Mouse (Mus musculus): ENCODE data around the gene Mfap1b. TPM values are rescaled to one million over a fixed set of nuclear protein-coding genes. Genes with fewer than 3 reads are reported as not detected.
"Not testable (repeated sequence)": the region's sequence is repeated elsewhere in the genome, so short reads cannot be mapped to it uniquely, and the experiment has no call there.

Gene Mfap1b
- polyA plus RNA-seq, 1 experiment from 2014 or later: 70.6 TPM

- peak; percentile 94 for ATAC-seq (ENCODE audit: low FRiP score, low read depth)
- Histone ChIP-seq H3K9ac (peak within 1 kb of the TSS; percentile 68), H3K4me3 (peak within 1 kb of the TSS; percentile 69), H3K4me1 (replicated peaks) (peaks cover 23% of the 10 kb centered on the region), H3K27ac (replicated peaks) (peak within 1 kb of the TSS; percentile 68), H3K4me2 (peak within 1 kb of the TSS; percentile 77)
- not testable (repeated sequence) for H3K9me3 ChIP-seq, H3K27me3 ChIP-seq, H3K36me3 ChIP-seq
- 5% methylated on average over 41 of the region's 42 CpGs for WGBS
Measured at GRCm38 (mm10) chr2:121505942-121506882, 32.3 kb upstream of the Mfap1b start, which contains the start of the genes Mfap1a and Wdr76. Gene Mfap1a (minus strand): TSS chr2:121506665. Gene Wdr76 (plus strand): TSS chr2:121506723.

DNA sequence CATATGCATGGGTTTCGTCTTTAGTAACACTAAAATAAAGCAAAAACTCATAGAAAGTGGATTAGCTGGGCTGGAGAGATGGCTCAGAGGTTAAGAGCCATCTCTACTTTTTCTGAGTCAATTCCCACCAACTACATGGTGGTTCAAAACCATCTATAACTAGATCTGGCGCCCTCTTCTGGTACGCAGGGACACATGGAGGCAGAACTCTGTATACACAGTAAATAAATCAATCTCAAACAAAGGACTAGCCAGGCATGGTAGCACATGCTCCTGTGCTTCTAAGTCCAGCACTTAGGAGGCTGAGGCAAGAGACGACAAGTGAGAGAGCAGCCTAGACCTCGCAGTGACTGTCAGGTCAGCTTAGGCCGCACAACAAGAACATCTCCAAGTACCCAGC, 27.7 kb upstream of the Mfap1b start:
- not testable (repeated sequence) for H3K4me1 ChIP-seq (replicated peaks); H3K27ac ChIP-seq (replicated peaks); H3K4me2 ChIP-seq; ATAC-seq (ENCODE audit: low FRiP score, low read depth); H3K36me3 ChIP-seq; H3K9ac ChIP-seq; H3K27me3 ChIP-seq; H3K4me3 ChIP-seq; H3K9me3 ChIP-seq
- WGBS: 100% methylated on average over 1 of the region's 6 CpGs

- not testable (repeated sequence) for H3K9ac ChIP-seq; ATAC-seq (ENCODE audit: low FRiP score, low read depth); H3K27ac ChIP-seq (replicated peaks); H3K27me3 ChIP-seq; H3K4me1 ChIP-seq (replicated peaks); H3K4me3 ChIP-seq; H3K4me2 ChIP-seq; H3K36me3 ChIP-seq; H3K9me3 ChIP-seq
- 88% methylated on average over 2 of the region's 2 CpGs for WGBS
Measured at GRCm38 (mm10) chr2:121484403-121484802, 10.5 kb upstream of the Mfap1b start.

GRCm38 (mm10) chr2:121483576-121483975, 9.7 kb upstream of the Mfap1b start:
- Histone ChIP-seq H3K4me1 (replicated peaks) (no peaks in the 10 kb centered on the region), H3K9ac (no peak overlapping the region), H3K27me3 (no peaks in the 10 kb centered on the region), H3K27ac (replicated peaks) (no peak overlapping the region), H3K36me3 (no peaks in the 10 kb centered on the region), H3K4me3 (no peak overlapping the region), H3K9me3 (no peaks in the 10 kb centered on the region), H3K4me2 (no peak overlapping the region)
- WGBS: 27% methylated on average over 8 of the region's 8 CpGs
- ATAC-seq (ENCODE audit: low FRiP score, low read depth): no peak

DNA sequence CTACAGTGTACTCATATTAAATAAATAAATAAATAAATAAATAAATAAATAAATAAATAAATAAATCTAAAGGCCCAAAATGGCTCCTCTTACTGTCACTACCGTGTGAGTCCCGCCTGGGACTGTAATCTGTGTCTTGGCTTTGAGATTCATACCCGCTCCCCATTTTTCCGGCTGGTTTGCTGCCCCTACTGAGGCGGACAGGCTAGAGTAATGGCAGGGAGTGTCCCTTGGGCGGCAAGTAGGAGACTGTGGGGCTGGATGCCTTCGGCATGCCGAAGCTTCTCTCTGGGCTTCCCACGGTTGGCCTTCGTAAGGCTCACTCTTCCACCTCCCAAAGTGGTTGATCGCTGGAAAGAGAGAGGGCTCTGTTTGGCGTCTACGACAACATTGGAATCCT, 7.0 kb upstream of the Mfap1b start:
- not testable (repeated sequence) for H3K4me2 ChIP-seq; H3K4me3 ChIP-seq; H3K27ac ChIP-seq (replicated peaks); H3K9ac ChIP-seq; H3K36me3 ChIP-seq; H3K4me1 ChIP-seq (replicated peaks); ATAC-seq (ENCODE audit: low FRiP score, low read depth); H3K27me3 ChIP-seq; H3K9me3 ChIP-seq
- 87% methylated on average over 13 of the region's 13 CpGs for WGBS

DNA sequence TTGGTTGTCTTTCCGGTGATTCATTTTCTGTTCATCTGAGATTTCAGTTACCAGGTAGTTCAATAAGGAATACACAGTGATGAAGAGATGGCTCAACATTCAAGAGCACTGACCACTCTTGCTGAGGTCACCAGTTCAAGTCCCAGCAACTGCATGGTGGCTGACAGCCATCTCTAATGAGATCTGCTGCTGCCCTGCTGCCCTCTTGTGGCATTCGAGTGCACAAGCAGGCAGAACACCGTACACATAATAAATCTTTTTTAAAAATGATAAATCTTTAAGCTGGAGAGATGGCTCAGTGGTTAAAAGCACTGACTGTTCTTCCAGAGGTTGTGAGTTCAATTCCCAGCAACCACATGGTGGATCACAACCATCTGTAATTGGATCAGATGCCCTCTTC, 6.6 kb upstream of the Mfap1b start:
- Histone ChIP-seq H3K4me3 (no peak overlapping the region), H3K27ac (replicated peaks) (no peak overlapping the region), H3K9ac (no peak overlapping the region), H3K27me3 (no peaks in the 10 kb centered on the region), H3K4me1 (replicated peaks) (no peaks in the 10 kb centered on the region), H3K36me3 (no peaks in the 10 kb centered on the region), H3K4me2 (no peak overlapping the region), H3K9me3 (no peaks in the 10 kb centered on the region)
- ATAC-seq (ENCODE audit: low FRiP score, low read depth): no peak
- WGBS: 60% methylated on average over 3 of the region's 3 CpGs

DNA sequence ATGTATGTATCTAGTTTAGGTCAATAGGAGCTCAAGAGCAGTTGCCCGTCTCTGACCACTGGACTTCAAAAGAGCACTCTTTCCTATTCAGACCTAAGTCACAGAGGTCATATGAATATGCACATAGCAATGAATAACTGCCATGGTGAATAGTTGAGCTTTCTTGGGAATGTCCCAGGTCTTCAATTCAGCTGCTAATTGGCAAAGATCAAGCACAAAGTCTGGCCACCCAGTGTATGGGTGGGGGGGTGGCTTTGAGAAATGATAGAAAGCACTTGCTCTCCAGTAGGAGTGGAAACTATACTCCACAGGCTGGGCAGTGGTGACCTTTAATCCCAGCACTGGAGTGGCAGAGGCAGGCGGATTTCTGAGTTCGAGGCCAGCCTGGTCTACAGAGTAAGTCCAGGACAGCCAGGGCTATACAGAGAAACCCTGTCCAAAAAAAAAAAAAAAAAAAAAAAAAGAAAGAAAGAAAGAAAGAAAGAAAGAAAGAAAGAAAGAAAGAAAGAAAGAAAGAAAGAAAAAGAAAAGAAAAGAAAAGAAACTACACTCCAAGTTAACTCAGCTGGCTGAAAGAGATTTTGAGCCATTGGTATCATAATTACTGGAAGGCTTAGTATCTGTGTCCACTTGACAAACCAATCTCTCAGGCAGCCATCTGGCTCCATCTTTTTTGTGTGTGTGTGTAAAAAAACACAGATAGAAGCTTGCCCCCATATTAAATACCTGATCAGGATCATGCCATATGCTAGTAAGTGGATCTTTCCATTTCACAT, 3.8 kb upstream of the Mfap1b start:
- 76% methylated on average over 3 of the region's 3 CpGs for WGBS
- no peaks in the 10 kb centered on the region for H3K36me3 ChIP-seq
- no peak overlapping the region for H3K27ac ChIP-seq (replicated peaks)
- H3K9ac ChIP-seq: no peak overlapping the region
- H3K9me3 ChIP-seq: no peaks in the 10 kb centered on the region
- ATAC-seq (ENCODE audit: low FRiP score, low read depth): no peak
- H3K4me2 ChIP-seq: no peak overlapping the region
- no peak overlapping the region for H3K4me3 ChIP-seq
- H3K27me3 ChIP-seq: no peaks in the 10 kb centered on the region
- peaks cover 9% of the 10 kb centered on the region for H3K4me1 ChIP-seq (replicated peaks)

- H3K4me2 ChIP-seq; H3K4me1 ChIP-seq (replicated peaks); H3K27ac ChIP-seq (replicated peaks); H3K36me3 ChIP-seq; H3K9ac ChIP-seq; H3K4me3 ChIP-seq; ATAC-seq (ENCODE audit: low FRiP score, low read depth); H3K9me3 ChIP-seq; H3K27me3 ChIP-seq: not testable (repeated sequence)
- 97% methylated on average over 2 of the region's 2 CpGs for whole genome bisulfite sequencing
Measured at GRCm38 (mm10) chr2:121475306-121475705, 1.4 kb upstream of the Mfap1b start.

DNA sequence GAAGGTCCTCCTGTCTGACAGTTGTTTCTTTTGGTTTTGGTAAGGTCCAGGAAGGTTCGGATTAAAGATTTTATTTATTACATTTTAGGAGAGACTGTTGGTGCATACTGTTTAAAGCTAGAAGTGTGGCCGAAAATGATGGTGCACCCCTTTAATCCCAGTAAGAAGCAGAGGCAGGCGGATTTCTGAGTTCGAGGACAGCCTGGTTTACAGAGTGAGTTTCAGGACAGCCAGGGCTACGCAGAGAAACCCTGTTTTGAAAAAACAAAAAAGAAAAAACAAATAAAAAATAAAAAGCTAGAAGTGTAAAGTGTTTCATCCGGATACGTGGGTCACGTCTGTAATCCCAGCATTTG, 291 bp upstream of the Mfap1b start:
- H3K27me3 ChIP-seq: no peaks in the 10 kb centered on the region
- peak overlapping the region; percentile 67 for H3K4me3 ChIP-seq
- H3K27ac ChIP-seq (replicated peaks): peak overlapping the region; percentile 68
- H3K36me3 ChIP-seq: no peaks in the 10 kb centered on the region
- peaks cover 9% of the 10 kb centered on the region for H3K4me1 ChIP-seq (replicated peaks)
- no peaks in the 10 kb centered on the region for H3K9me3 ChIP-seq
- 30% methylated on average over 8 of the region's 8 CpGs for WGBS
- H3K4me2 ChIP-seq: peak overlapping the region; percentile 76
- ATAC-seq (ENCODE audit: low FRiP score, low read depth): no peak
- H3K9ac ChIP-seq: peak overlapping the region; percentile 75; the same call in 1 of the 2 replicates

GRCm38 (mm10) chr2:121472783-121473182, 1.1 kb downstream of the Mfap1b start:
- H3K9ac ChIP-seq; H3K4me3 ChIP-seq; H3K27me3 ChIP-seq; H3K9me3 ChIP-seq; H3K4me1 ChIP-seq (replicated peaks); ATAC-seq (ENCODE audit: low FRiP score, low read depth); H3K27ac ChIP-seq (replicated peaks); H3K36me3 ChIP-seq: not testable (repeated sequence)
- 98% methylated on average over 3 of the region's 3 CpGs for WGBS
- H3K4me2 ChIP-seq: peak overlapping the region; percentile 76

GRCm38 (mm10) chr2:121468982-121469381, 4.9 kb downstream of the Mfap1b start:
- H3K4me1 ChIP-seq (replicated peaks); H3K4me2 ChIP-seq; H3K9ac ChIP-seq; H3K27me3 ChIP-seq; ATAC-seq (ENCODE audit: low FRiP score, low read depth); H3K27ac ChIP-seq (replicated peaks); H3K4me3 ChIP-seq; H3K36me3 ChIP-seq; H3K9me3 ChIP-seq: not testable (repeated sequence)
- 100% methylated on average over 1 of the region's 6 CpGs for WGBS

DNA sequence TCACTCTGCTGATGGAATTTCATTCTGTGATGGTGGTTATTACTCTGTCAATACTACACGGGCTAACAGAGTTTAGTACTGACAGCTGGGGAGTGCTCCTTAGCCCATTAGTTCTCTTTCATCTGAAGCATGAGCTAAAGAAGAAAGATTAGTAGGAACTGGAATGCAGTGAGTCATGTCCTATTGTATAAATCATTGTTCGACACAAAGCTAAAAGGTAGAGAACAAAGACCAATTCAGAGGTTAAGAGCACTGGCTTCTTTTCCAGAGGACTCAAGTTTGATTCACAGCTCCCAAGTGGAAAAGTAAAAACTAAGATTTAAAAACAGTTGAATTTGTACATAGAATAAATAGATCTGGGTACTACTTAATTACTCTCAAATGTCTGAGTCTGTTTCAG, 13.8 kb downstream of the Mfap1b start:
- Histone ChIP-seq H3K4me1 (replicated peaks) (peaks cover 18% of the 10 kb centered on the region), H3K27ac (replicated peaks) (no peak overlapping the region), H3K27me3 (no peaks in the 10 kb centered on the region), H3K36me3 (peaks cover 18% of the 10 kb centered on the region), H3K4me3 (no peak overlapping the region), H3K9ac (no peak overlapping the region), H3K4me2 (no peak overlapping the region), H3K9me3 (no peaks in the 10 kb centered on the region)
- ATAC-seq (ENCODE audit: low FRiP score, low read depth): no peak
- WGBS: 60% methylated on average over 2 of the region's 2 CpGs

Data from hindbrain, embryonic 15.5 days (tissue).